15 mouse cellular contexts compared by ENCODE assay signal in genomic region chr2:133392298-133392697, GRCm38 (mm10).
A peak's percentile ranks its signal among the peaks of the same experiment; 100 is the strongest.
DNase-seq lines count a peak whose midpoint lies in the region; ATAC-seq and TF ChIP-seq lines count a peak whose summit lies in the region.
"Had no signal": no experiment of that assay in that cellular context is flagged by ENCODE, and none has a peak within 500 bp of the region (broad histone marks: within the 10 kb centered on the region; RNA-seq: fewer than 3 reads in every experiment).

No protein-coding gene starts in this region.

- no peaks in the 10 kb centered on the region for H3K9me3 ChIP-seq in hindbrain, postnatal 0 days (ENCODE audit: low read length)
- no peaks in the 10 kb centered on the region for H3K9me3 ChIP-seq in hindbrain, embryonic 14.5 days (ENCODE audit: control insufficient read depth, low read length)
- H3K9me3 ChIP-seq: embryonic facial prominence, embryonic 12.5 days; limb, embryonic 12.5 days; lung, embryonic 15.5 days; midbrain, embryonic 12.5 days had no signal

- H3K4me2 ChIP-seq in hindbrain, postnatal 0 days (ENCODE audit: low read depth, low read length), result no peak overlapping the region
- no peak overlapping the region for H3K4me2 ChIP-seq in hindbrain, embryonic 14.5 days (replicated peaks)
- H3K4me2 ChIP-seq: embryonic facial prominence, embryonic 12.5 days; limb, embryonic 12.5 days; lung, embryonic 15.5 days; midbrain, embryonic 12.5 days had no signal

- H3K4me1 ChIP-seq in hindbrain, postnatal 0 days (ENCODE audit: insufficient read depth, low read length), result no peaks in the 10 kb centered on the region
- H3K4me1 ChIP-seq in hindbrain, embryonic 14.5 days (replicated peaks; ENCODE audit: control insufficient read depth, insufficient read depth, low read length), result no peaks in the 10 kb centered on the region
- H3K4me1 ChIP-seq: embryonic facial prominence, embryonic 12.5 days; limb, embryonic 12.5 days; lung, embryonic 15.5 days; midbrain, embryonic 12.5 days had no signal

- WGBS in hindbrain, postnatal 0 days, result 66% methylated on average over 9 of the region's 9 CpGs
- WGBS in hindbrain, embryonic 14.5 days, result 77% methylated on average over 9 of the region's 9 CpGs

- no peak overlapping the region for H3K27ac ChIP-seq in hindbrain, postnatal 0 days
- no peak overlapping the region for H3K27ac ChIP-seq in hindbrain, embryonic 14.5 days
- H3K27ac ChIP-seq: embryonic facial prominence, embryonic 12.5 days; kidney, postnatal 0 days; limb, embryonic 12.5 days; lung, embryonic 15.5 days; midbrain, embryonic 12.5 days had no signal

- H3K9ac ChIP-seq in hindbrain, postnatal 0 days (replicated peaks; ENCODE audit: low read length), result no peak overlapping the region
- no peak overlapping the region for H3K9ac ChIP-seq in hindbrain, embryonic 14.5 days
- H3K9ac ChIP-seq: embryonic facial prominence, embryonic 12.5 days; limb, embryonic 12.5 days; lung, embryonic 15.5 days; midbrain, embryonic 12.5 days had no signal

- TF ChIP-seq CTCF in hindbrain, postnatal 0 days (IDR thresholded peaks at IDR 0.05; ENCODE audit: low read depth), result no peak

- H3K36me3 ChIP-seq in hindbrain, postnatal 0 days (ENCODE audit: insufficient read depth, low read length), result no peaks in the 10 kb centered on the region
- H3K36me3 ChIP-seq in hindbrain, embryonic 14.5 days (replicated peaks; ENCODE audit: control insufficient read depth, insufficient read depth), result no peaks in the 10 kb centered on the region
- H3K36me3 ChIP-seq: embryonic facial prominence, embryonic 12.5 days; limb, embryonic 12.5 days; lung, embryonic 15.5 days; midbrain, embryonic 12.5 days had no signal

- H3K27me3 ChIP-seq in hindbrain, postnatal 0 days (ENCODE audit: insufficient read depth, low read length), result no peaks in the 10 kb centered on the region
- no peaks in the 10 kb centered on the region for H3K27me3 ChIP-seq in hindbrain, embryonic 14.5 days (ENCODE audit: control insufficient read depth, insufficient read depth, low read length)
- H3K27me3 ChIP-seq: embryonic facial prominence, embryonic 12.5 days; limb, embryonic 12.5 days; lung, embryonic 15.5 days had no signal

- peak; percentile 18 for DNase-seq in adrenal gland, postnatal 10 days
- no peak for DNase-seq in adrenal gland, postnatal 4 days (ENCODE audit: low spot score in 2 of 2)
- peak; percentile 15 for DNase-seq in hindbrain, postnatal 0 days (ENCODE audit: low spot score)
- DNase-seq in hindbrain, embryonic 14.5 days (ENCODE audit: low spot score), result no peak
- peak; percentile 13 for DNase-seq in right cerebral cortex, postnatal 14 days
- DNase-seq in right cerebral cortex, postnatal 4 days, result no peak
- peak; percentile 6 for DNase-seq in telencephalon, adult 2 months (ENCODE audit: low read depth, low spot score)
- DNase-seq: cerebellum, postnatal 25 days; thymus, postnatal 25 days had no signal

- no peak for ATAC-seq in hindbrain, postnatal 0 days
- no peak for ATAC-seq in hindbrain, embryonic 14.5 days (ENCODE audit: low FRiP score)
- no peak for ATAC-seq in megakaryocyte progenitor cell, adult 5-6 weeks (replicated peaks; ENCODE audit: poor library complexity)

- no peak overlapping the region for H3K4me3 ChIP-seq in hindbrain, postnatal 0 days (ENCODE audit: low read length)
- H3K4me3 ChIP-seq in hindbrain, embryonic 14.5 days (replicated peaks; ENCODE audit: low read length), result no peak overlapping the region
- H3K4me3 ChIP-seq: embryonic facial prominence, embryonic 12.5 days; limb, embryonic 12.5 days; lung, embryonic 15.5 days; midbrain, embryonic 12.5 days had no signal

Comparison
In these comparisons a context has a peak if more than half of its experiments do, and no peak if none do; other contexts are left out.
1. DNase-seq: peak in adrenal gland, postnatal 10 days (single experiment), hindbrain, postnatal 0 days (single experiment), right cerebral cortex, postnatal 14 days (single experiment) and telencephalon, adult 2 months (single experiment); none in adrenal gland, postnatal 4 days (0 of 2), hindbrain, embryonic 14.5 days (single experiment) and right cerebral cortex, postnatal 4 days (single experiment).